Mouse (Mus musculus): Measurements from ENCODE around the gene Npas1. TPM values are rescaled to one million over a fixed set of nuclear protein-coding genes. Genes with fewer than 3 reads are reported as not detected.

The Npas1 gene
- total and polyA plus RNA-seq, 3 experiments = 0.05 TPM; not detected in 2

GRCm38 (mm10) chr7:16468115-16468514 is 9.4 kb downstream of the Npas1 start:
- Histone ChIP-seq H3K9me3 (replicated peaks) (no peaks in the 10 kb centered on the region), H3K4me1 (ENCODE audit: insufficient read depth, low read depth, low read length) (peaks cover 6% of the 10 kb centered on the region; the same call in 1 of the 2 replicates), H3K36me3 (replicated peaks) (no peaks in the 10 kb centered on the region), H3K27me3 (ENCODE audit: insufficient read depth, low read length) (peaks cover 47% of the 10 kb centered on the region), H3K4me3 (ENCODE audit: low read depth, low read length) (no peak overlapping the region)
- DNase-seq (ENCODE audit: low spot score) = no peak
- no peak for TF ChIP-seq POLR2AphosphoS5 (IDR thresholded peaks at IDR 0.05; ENCODE audit: insufficient replicate concordance, low read depth, low read length)
- no peak for TF ChIP-seq GATA2 (IDR thresholded peaks at IDR 0.05; ENCODE audit: borderline replicate concordance, low read depth, low read length)
- no peak for TF ChIP-seq TAL1 (conservative IDR thresholded peaks at IDR 0.05; ENCODE audit: low read depth, low read length)
- no peak for TF ChIP-seq GATA1 (IDR thresholded peaks at IDR 0.05; ENCODE audit: borderline replicate concordance, low read length)
- TF ChIP-seq CTCF (IDR thresholded peaks at IDR 0.05; ENCODE audit: low read depth, low read length) = no peak
- ATAC-seq (ENCODE audit: extremely low read depth, insufficient number of reproducible peaks, low FRiP score, poor library complexity, severe bottlenecking) = no peak

DNA sequence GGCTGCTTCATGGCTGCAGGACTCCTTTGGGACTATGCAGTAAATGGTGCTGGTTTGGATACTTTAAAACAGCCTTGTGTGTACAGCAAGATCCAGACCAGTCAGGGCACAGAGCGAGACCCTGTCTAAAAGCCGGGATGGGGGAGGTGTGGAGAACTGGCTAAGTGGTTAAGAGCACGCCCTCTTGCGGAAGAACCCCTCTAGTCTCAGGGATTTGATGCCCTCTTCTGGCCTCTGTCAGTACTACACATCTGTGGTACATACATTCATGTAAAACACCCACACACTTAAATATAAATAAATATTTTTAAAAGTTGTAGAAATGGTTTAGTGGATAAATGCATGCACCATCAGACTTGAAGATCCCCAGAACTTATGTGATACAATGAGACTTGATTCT is 11.0 kb downstream of the Npas1 start:
- ATAC-seq (ENCODE audit: extremely low read depth, insufficient number of reproducible peaks, low FRiP score, poor library complexity, severe bottlenecking) = no peak

GRCm38 (mm10) chr7:16465568-16465967 is 12.0 kb downstream of the Npas1 start:
- no peak for ATAC-seq (ENCODE audit: extremely low read depth, insufficient number of reproducible peaks, low FRiP score, poor library complexity, severe bottlenecking)
- H3K4me3 ChIP-seq (ENCODE audit: low read depth, low read length) = no peak overlapping the region
- H3K4me1 ChIP-seq (ENCODE audit: insufficient read depth, low read depth, low read length) = peaks cover 6% of the 10 kb centered on the region
- peaks cover 49% of the 10 kb centered on the region for H3K27me3 ChIP-seq (ENCODE audit: insufficient read depth, low read length)
- TF ChIP-seq TAL1 (conservative IDR thresholded peaks at IDR 0.05; ENCODE audit: low read depth, low read length) (no peak), GATA2 (IDR thresholded peaks at IDR 0.05; ENCODE audit: borderline replicate concordance, low read depth, low read length) (no peak), GATA1 (IDR thresholded peaks at IDR 0.05; ENCODE audit: borderline replicate concordance, low read length) (no peak), POLR2AphosphoS5 (IDR thresholded peaks at IDR 0.05; ENCODE audit: insufficient replicate concordance, low read depth, low read length) (no peak), CTCF (IDR thresholded peaks at IDR 0.05; ENCODE audit: low read depth, low read length) (no peak)
- DNase-seq (ENCODE audit: low spot score) = no peak
- peaks cover 1% of the 10 kb centered on the region for H3K36me3 ChIP-seq (replicated peaks)
- no peaks in the 10 kb centered on the region for H3K9me3 ChIP-seq (replicated peaks)

More for the DNA sequence above, 11.0 kb downstream of the Npas1 start:
- no peak for DNase-seq (ENCODE audit: low spot score)
- Histone ChIP-seq H3K36me3 (replicated peaks) (no peaks in the 10 kb centered on the region), H3K9me3 (replicated peaks) (no peaks in the 10 kb centered on the region), H3K4me1 (ENCODE audit: insufficient read depth, low read depth, low read length) (peaks cover 6% of the 10 kb centered on the region; the same call in 1 of the 2 replicates), H3K4me3 (ENCODE audit: low read depth, low read length) (no peak overlapping the region), H3K27me3 (ENCODE audit: insufficient read depth, low read length) (peaks cover 46% of the 10 kb centered on the region)
- TF ChIP-seq GATA1 (IDR thresholded peaks at IDR 0.05; ENCODE audit: borderline replicate concordance, low read length) = no peak
- no peak for TF ChIP-seq GATA2 (IDR thresholded peaks at IDR 0.05; ENCODE audit: borderline replicate concordance, low read depth, low read length)
- TF ChIP-seq CTCF (IDR thresholded peaks at IDR 0.05; ENCODE audit: low read depth, low read length) = no peak
- TF ChIP-seq POLR2AphosphoS5 (IDR thresholded peaks at IDR 0.05; ENCODE audit: insufficient replicate concordance, low read depth, low read length) = no peak
- TF ChIP-seq TAL1 (conservative IDR thresholded peaks at IDR 0.05; ENCODE audit: low read depth, low read length) = no peak

- peak; percentile 41 for DNase-seq (ENCODE audit: low spot score)
- Histone ChIP-seq H3K36me3 (replicated peaks) (peaks cover 5% of the 10 kb centered on the region), H3K9me3 (replicated peaks) (no peaks in the 10 kb centered on the region), H3K27me3 (ENCODE audit: insufficient read depth, low read length) (peaks cover 51% of the 10 kb centered on the region), H3K4me3 (ENCODE audit: low read depth, low read length) (no peak overlapping the region), H3K4me1 (ENCODE audit: insufficient read depth, low read depth, low read length) (peaks cover 6% of the 10 kb centered on the region)
- no peak for TF ChIP-seq POLR2AphosphoS5 (IDR thresholded peaks at IDR 0.05; ENCODE audit: insufficient replicate concordance, low read depth, low read length)
- peak; percentile 85 for TF ChIP-seq CTCF (IDR thresholded peaks at IDR 0.05; ENCODE audit: low read depth, low read length)
- TF ChIP-seq GATA2 (IDR thresholded peaks at IDR 0.05; ENCODE audit: borderline replicate concordance, low read depth, low read length) = no peak
- TF ChIP-seq GATA1 (IDR thresholded peaks at IDR 0.05; ENCODE audit: borderline replicate concordance, low read length) = no peak
- ATAC-seq (ENCODE audit: extremely low read depth, insufficient number of reproducible peaks, low FRiP score, poor library complexity, severe bottlenecking) = no peak; the same call in 1 of the 2 replicates
These were observed 12.4 kb downstream of the Npas1 start for GRCm38 (mm10) chr7:16465160-16465559.

DNA sequence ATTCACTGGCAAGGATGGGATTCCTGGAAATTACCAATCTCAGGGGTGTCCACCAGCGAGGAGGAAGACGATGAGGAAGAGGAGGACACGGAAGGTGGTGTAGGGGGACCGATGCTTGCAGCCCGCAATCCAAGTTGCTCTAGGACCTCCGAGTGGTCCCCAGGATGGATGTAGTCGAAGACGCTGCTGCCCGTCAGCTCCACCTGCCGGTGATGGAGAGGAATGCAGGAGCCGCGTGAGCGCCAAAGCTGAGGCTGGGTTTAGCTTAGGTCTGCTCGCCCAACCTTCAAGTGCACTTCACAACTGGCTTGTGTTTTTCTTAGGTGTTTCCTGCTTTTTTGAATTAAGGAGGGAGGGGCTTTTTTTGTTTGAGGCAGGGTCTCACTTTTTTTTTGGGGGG is 14.3 kb downstream of the Npas1 start:
- H3K4me3 ChIP-seq (ENCODE audit: low read depth, low read length) = no peak overlapping the region
- H3K4me1 ChIP-seq (ENCODE audit: insufficient read depth, low read depth, low read length) = peaks cover 6% of the 10 kb centered on the region
- H3K9me3 ChIP-seq (replicated peaks) = no peaks in the 10 kb centered on the region
- H3K36me3 ChIP-seq (replicated peaks) = peaks cover 15% of the 10 kb centered on the region
- TF ChIP-seq TAL1 (conservative IDR thresholded peaks at IDR 0.05; ENCODE audit: low read depth, low read length) (no peak), POLR2AphosphoS5 (IDR thresholded peaks at IDR 0.05; ENCODE audit: insufficient replicate concordance, low read depth, low read length) (no peak), CTCF (IDR thresholded peaks at IDR 0.05; ENCODE audit: low read depth, low read length) (peak; percentile 94), GATA2 (IDR thresholded peaks at IDR 0.05; ENCODE audit: borderline replicate concordance, low read depth, low read length) (no peak)
- H3K27me3 ChIP-seq (ENCODE audit: insufficient read depth, low read length) = peaks cover 33% of the 10 kb centered on the region
- DNase-seq (ENCODE audit: low spot score) (peak; percentile 66), ATAC-seq (ENCODE audit: extremely low read depth, insufficient number of reproducible peaks, low FRiP score, poor library complexity, severe bottlenecking) (peak; percentile 57)

- no peak for ATAC-seq (ENCODE audit: extremely low read depth, insufficient number of reproducible peaks, low FRiP score, poor library complexity, severe bottlenecking)
- TF ChIP-seq GATA2 (IDR thresholded peaks at IDR 0.05; ENCODE audit: borderline replicate concordance, low read depth, low read length) (no peak), GATA1 (IDR thresholded peaks at IDR 0.05; ENCODE audit: borderline replicate concordance, low read length) (no peak), CTCF (IDR thresholded peaks at IDR 0.05; ENCODE audit: low read depth, low read length) (no peak), TAL1 (conservative IDR thresholded peaks at IDR 0.05; ENCODE audit: low read depth, low read length) (no peak), POLR2AphosphoS5 (IDR thresholded peaks at IDR 0.05; ENCODE audit: insufficient replicate concordance, low read depth, low read length) (no peak)
- Histone ChIP-seq H3K9me3 (replicated peaks) (no peaks in the 10 kb centered on the region), H3K4me3 (ENCODE audit: low read depth, low read length) (no peak overlapping the region), H3K4me1 (ENCODE audit: insufficient read depth, low read depth, low read length) (peaks cover 3% of the 10 kb centered on the region), H3K36me3 (replicated peaks) (peaks cover 30% of the 10 kb centered on the region), H3K27me3 (ENCODE audit: insufficient read depth, low read length) (peaks cover 28% of the 10 kb centered on the region)
- no peak for DNase-seq (ENCODE audit: low spot score)
These were observed 15.8 kb downstream of the Npas1 start for GRCm38 (mm10) chr7:16461705-16462104.

All from G1E (cell line).